Mouse (Mus musculus) midbrain, embryonic 11.5 days (tissue): ENCODE data around the gene Nphp1. TPM values are rescaled to one million over a fixed set of nuclear protein-coding genes. Genes with fewer than 3 reads are reported as not detected.
A peak's percentile ranks its signal among the peaks of the same experiment; 100 is the strongest.

Experiments
- ATAC-seq: fragments of 200-750 bp; cut with Nextera tagmentation; 2 replicates; pipeline ENCODE4 v1.8.0; 2017; ENCODE audit warnings: moderate TSS enrichment, moderate library complexity; ENCODE audit not compliant: low FRiP score
- DNase-seq: peaks from one replicate; pipeline ENCODE4 v3.0.0; 2015; ENCODE audit warnings: low spot score; ENCODE audit errors: missing footprints
- H3K27ac ChIP-seq: fragments of 300-500 bp; sonication (generic); 2 replicates; pipeline ENCODE4 v1.5.1; 2014; ENCODE audit warnings: low read depth, low read length
- H3K27me3 ChIP-seq: fragments of 300-500 bp; sonication (generic); 2 replicates; pipeline ENCODE4 v1.6.1; 2014; ENCODE audit warnings: mild to moderate bottlenecking, low read length, moderate library complexity, mixed read lengths; ENCODE audit not compliant: control insufficient read depth, insufficient read depth
- H3K36me3 ChIP-seq: fragments of 300-500 bp; sonication (generic); 2 replicates; pipeline ENCODE4 v1.6.1; 2014; ENCODE audit warnings: mild to moderate bottlenecking, low read length, moderate library complexity, mixed read lengths; ENCODE audit not compliant: control insufficient read depth, insufficient read depth
- H3K4me1 ChIP-seq: fragments of 300-500 bp; sonication (generic); 2 replicates; pipeline ENCODE4 v1.6.1; 2014; ENCODE audit warnings: low read length; ENCODE audit not compliant: control insufficient read depth, insufficient read depth
- H3K4me2 ChIP-seq: fragments of 300-500 bp; sonication (generic); 2 replicates; pipeline ENCODE4 v1.6.1; 2014; ENCODE audit warnings: mild to moderate bottlenecking, moderate library complexity
- H3K4me3 ChIP-seq: fragments of 300-500 bp; sonication (generic); 2 replicates; pipeline ENCODE4 v1.5.1; 2014; ENCODE audit warnings: low read depth, low read length
- H3K9ac ChIP-seq: fragments of 300-500 bp; sonication (generic); 2 replicates; pipeline ENCODE4 v1.6.1; 2014; ENCODE audit warnings: low read length
- H3K9me3 ChIP-seq: fragments of 300-500 bp; sonication (generic); 2 replicates; pipeline ENCODE4 v1.6.1; 2016; ENCODE audit warnings: low read length; ENCODE audit not compliant: control insufficient read depth
- WGBS: fragments of 180-500 bp; shearing (Covaris S2); extraction: QIAGEN DNeasy Blood & Tissue Kit; methylation state at CpG from one replicate; pipeline ENCODE4 v1.1.7; 2014; 5-methylcytosine and 5-hydroxymethylcytosine counted together
- polyA plus RNA-seq: library from polyadenylated mRNA; unstranded; fragments of >200 nt; fragmentation: Nextera tagmentation; extraction: Ambion mirVana; gene quantifications from 2 replicates; pipeline ENCODE4 v1.2.1, GENCODE M21; 2014

Nphp1 gene
- polyA plus RNA-seq, 1 experiment from 2014 or later, result 36.5 TPM

DNA sequence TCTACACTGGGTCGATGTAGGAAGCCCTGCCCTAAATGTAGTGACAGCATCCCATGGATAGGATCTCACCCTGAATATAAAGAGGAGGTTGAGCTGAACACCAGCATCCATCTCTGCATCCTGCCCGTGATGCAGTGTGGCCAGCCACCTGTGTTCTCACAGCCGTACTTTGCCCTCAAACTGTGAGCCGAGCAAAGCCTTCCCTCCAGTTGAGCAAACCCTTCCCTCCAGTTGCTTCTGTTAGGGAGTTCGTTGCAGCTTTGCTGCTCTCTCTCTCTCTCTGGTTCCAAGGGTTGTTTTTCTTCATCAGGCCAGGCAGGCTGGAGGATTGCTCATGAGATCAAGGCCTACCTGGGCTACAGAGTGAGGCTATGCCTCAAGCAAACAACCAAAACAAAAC lies 53.8 kb downstream of the Nphp1 start:
- H3K9me3 ChIP-seq, result no peaks in the 10 kb centered on the region
- DNase-seq (no peak), ATAC-seq (no peak)
- no peak overlapping the region for H3K27ac ChIP-seq
- no peaks in the 10 kb centered on the region for H3K36me3 ChIP-seq
- H3K27me3 ChIP-seq, result no peaks in the 10 kb centered on the region; the same call in 1 of the 2 replicates
- no peaks in the 10 kb centered on the region for H3K4me1 ChIP-seq
- WGBS, result 74% methylated on average over 5 of the region's 5 CpGs
- no peak overlapping the region for H3K4me2 ChIP-seq
- H3K9ac ChIP-seq, result no peak overlapping the region
- H3K4me3 ChIP-seq, result no peak overlapping the region

DNA sequence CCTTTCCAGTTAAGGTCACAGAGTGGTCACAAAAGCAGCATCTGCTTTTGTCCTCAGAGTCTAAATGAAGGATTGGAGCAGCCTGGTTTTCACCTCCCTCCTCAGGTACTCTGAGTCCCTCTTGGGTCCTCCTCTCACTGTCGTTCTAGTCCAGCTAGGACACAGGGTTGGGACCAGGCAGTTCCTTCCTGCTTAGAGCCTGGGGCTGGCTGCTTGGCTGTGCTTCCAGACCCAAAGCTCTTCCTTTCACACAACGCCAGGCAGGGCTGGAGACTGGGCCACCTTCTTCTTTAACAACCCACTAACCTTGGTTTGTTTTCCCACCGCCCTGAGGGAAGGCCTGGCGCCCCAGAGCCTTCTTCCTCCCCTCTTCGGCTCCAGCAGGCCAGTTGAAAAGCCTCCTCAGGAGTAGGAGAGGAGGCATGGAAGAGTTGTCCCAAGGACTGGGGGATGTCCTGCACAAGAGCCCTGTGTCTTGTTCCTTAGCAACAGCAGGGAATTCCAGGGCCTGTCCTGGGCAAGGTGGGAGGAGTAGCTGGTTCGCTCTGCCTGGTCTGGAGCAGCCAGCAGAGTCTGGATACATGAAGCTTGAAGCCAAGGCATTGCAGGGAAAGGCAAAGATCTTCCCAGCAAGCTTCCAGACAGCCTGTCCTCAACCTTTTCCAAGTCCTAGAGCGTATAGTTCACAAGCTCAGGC lies 58.2 kb downstream of the Nphp1 start:
- Histone ChIP-seq H3K36me3 (no peaks in the 10 kb centered on the region), H3K4me1 (no peaks in the 10 kb centered on the region), H3K27me3 (no peaks in the 10 kb centered on the region; the same call in 1 of the 2 replicates), H3K4me3 (no peak overlapping the region), H3K4me2 (no peak overlapping the region), H3K9me3 (no peaks in the 10 kb centered on the region), H3K27ac (no peak overlapping the region), H3K9ac (no peak overlapping the region)
- no peak for DNase-seq
- WGBS, result 33% methylated on average over 7 of the region's 7 CpGs
- no peak for ATAC-seq

DNA sequence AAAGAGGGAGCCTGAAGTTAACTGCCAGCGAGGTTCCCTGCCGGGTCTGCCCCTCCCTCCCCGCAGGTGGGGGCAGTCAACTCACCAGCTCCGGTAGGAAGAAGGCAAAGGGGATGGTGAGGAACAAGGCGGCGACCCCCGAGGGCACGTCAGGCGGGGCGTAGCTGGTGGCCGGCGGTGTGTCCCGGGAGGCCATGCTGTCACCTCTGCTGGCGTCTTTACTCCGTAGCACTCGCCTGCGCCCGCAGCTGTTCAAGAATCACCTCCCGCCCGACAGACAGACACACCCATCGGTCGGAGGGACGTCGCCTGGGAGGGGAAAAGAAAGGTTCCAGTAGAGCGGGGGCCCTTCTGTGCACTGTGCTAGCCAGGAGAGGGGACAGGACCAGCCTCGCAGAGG lies 59.0 kb downstream of the Nphp1 start, which contains the start of gene Mall:
Mall (minus strand) TSS at position 262 of the 400 bp plus-strand sequence.
- ATAC-seq (no peak), DNase-seq (no peak)
- H3K36me3 ChIP-seq, result no peaks in the 10 kb centered on the region
- no peak within 1 kb of the TSS for H3K4me3 ChIP-seq
- H3K4me1 ChIP-seq, result no peaks in the 10 kb centered on the region
- no peaks in the 10 kb centered on the region for H3K9me3 ChIP-seq
- H3K4me2 ChIP-seq, result peak within 1 kb of the TSS; percentile 30; the same call in 1 of the 2 replicates
- H3K27ac ChIP-seq, result no peak within 1 kb of the TSS
- no peak within 1 kb of the TSS for H3K9ac ChIP-seq
- H3K27me3 ChIP-seq, result no peaks in the 10 kb centered on the region; the same call in 1 of the 2 replicates
- WGBS, result 1% methylated on average over 26 of the region's 26 CpGs

DNA sequence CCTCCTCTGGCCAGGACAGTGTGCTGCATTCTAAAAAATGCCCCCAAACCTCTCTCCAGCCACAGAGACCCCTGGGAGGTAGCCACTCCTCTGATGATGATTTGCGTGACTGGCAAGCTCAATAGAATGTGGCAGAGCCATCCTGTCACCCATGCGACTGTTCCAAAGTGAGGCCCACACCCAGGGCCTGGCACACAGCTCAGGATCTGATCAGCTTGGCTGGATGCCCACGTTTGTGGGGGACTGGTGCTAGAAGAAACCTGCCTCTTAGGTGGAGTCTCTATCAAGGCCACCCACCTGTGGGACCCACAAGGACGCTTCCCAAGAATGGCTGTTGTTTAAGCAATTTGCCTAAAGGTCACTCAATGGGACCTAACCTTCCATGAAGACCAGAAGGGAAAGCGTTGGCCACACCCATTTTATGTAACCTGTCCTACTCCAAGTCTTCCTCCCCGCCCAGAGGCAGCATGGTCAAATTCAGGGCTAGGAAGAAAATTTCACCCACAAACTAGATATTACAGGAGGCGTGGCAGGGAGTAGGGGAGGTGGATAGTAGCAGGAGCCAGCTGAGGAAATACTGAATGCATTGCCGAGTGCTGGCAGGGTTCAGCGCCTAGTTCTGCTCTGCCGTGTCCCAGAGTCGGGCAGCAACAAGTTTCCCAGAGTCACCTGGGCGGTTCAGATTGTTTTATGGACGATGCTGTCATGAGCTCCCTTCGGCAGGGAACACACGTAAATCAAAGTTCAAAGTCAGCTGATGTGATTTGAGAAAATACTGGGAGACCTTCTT lies 59.8 kb downstream of the Nphp1 start:
- Histone ChIP-seq H3K4me2 (no peak overlapping the region), H3K36me3 (no peaks in the 10 kb centered on the region), H3K9ac (no peak overlapping the region), H3K27me3 (no peaks in the 10 kb centered on the region; the same call in 1 of the 2 replicates), H3K27ac (no peak overlapping the region), H3K4me1 (no peaks in the 10 kb centered on the region), H3K4me3 (no peak overlapping the region), H3K9me3 (no peaks in the 10 kb centered on the region)
- 43% methylated on average over 15 of the region's 15 CpGs for WGBS
- no peak for ATAC-seq
- no peak for DNase-seq

DNA sequence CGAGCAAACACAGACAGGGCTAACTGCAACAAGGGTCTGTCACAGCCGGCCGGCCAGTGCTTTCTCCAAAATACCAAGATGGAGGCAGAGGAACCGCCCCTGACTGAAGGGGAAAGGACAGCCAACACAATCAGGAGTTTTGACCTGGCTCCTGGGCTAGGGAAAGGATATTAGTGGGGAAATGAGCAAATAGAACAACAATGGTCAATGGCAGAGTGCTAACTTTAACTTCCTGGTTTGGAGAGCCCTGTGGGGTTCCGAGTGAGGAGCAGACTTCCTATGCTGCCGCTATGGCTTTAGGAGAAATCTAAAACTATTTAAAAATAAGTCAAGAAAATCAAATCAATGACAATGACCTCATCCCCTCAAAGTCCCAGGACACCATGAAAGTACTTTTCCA lies 60.6 kb downstream of the Nphp1 start:
- H3K9ac ChIP-seq, result no peak overlapping the region
- no peaks in the 10 kb centered on the region for H3K4me1 ChIP-seq
- no peaks in the 10 kb centered on the region for H3K36me3 ChIP-seq
- ATAC-seq (no peak), DNase-seq (no peak)
- no peak overlapping the region for H3K4me2 ChIP-seq
- WGBS, result 72% methylated on average over 6 of the region's 6 CpGs
- no peak overlapping the region for H3K27ac ChIP-seq
- H3K27me3 ChIP-seq, result no peaks in the 10 kb centered on the region; the same call in 1 of the 2 replicates
- H3K9me3 ChIP-seq, result no peaks in the 10 kb centered on the region
- no peak overlapping the region for H3K4me3 ChIP-seq

DNA sequence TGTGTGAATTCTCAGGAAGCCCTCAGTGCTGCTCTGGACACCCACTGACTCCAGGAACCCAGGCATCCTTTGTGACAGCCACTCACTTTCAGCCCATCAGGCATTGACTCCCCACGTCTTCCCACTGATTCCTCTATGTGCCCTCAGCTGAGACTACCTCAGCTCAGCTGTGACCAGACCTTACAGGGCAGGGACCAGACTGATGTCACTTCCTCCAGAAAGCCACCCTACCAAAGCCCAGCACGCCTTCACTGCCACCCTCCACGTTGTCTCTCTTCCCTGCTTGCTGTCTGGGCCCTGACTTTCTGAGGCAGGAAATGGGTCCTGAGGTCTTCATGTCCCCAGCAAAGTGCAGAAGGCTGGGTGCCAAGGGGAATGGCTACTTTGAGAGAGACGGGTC lies 65.5 kb downstream of the Nphp1 start:
- no peak for ATAC-seq
- Histone ChIP-seq H3K4me3 (no peak overlapping the region), H3K9ac (no peak overlapping the region), H3K27me3 (no peaks in the 10 kb centered on the region), H3K36me3 (no peaks in the 10 kb centered on the region), H3K27ac (no peak overlapping the region), H3K4me1 (no peaks in the 10 kb centered on the region), H3K4me2 (no peak overlapping the region), H3K9me3 (no peaks in the 10 kb centered on the region)
- DNase-seq, result no peak
- WGBS, result 77% methylated on average over 4 of the region's 4 CpGs

DNA sequence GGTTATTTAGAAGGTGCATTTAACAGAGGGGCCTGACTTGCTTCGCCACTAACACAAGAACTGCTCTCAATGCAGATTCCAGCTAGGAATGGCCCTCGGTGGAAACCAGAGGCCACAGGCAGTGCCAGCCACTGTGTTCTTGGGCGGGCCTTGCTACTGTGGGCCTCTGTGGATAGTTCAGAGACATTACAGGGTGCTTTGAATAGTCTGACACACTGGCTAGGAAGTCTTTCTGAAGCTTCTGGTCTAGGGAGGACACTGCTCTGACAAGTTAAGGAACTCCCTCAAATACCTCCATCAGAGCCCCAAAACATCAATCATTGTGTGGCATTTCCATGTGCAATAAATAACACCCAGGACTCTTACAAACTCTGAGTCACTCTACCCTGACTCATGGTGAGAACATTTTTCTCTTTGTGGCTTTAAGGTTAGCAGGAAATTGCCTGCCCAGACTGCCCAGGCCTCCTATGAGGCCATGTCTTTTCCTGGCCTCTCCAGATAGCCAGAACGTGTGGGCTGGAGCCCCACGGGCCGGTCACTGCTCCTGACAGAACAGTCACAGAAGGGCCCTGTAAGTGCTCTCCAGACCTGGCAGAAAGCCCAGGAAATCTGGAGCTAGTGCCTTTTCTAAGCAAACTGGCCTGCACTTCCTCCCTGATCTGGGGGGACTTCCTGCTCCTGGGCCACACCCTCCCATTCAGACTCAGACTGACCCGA lies 66.4 kb downstream of the Nphp1 start:
- H3K4me2 ChIP-seq, result no peak overlapping the region
- H3K9me3 ChIP-seq, result no peaks in the 10 kb centered on the region
- no peaks in the 10 kb centered on the region for H3K27me3 ChIP-seq
- WGBS, result 75% methylated on average over 7 of the region's 7 CpGs
- H3K36me3 ChIP-seq, result no peaks in the 10 kb centered on the region
- no peak for DNase-seq
- H3K27ac ChIP-seq, result no peak overlapping the region
- H3K9ac ChIP-seq, result no peak overlapping the region
- no peak for ATAC-seq
- no peak overlapping the region for H3K4me3 ChIP-seq
- no peaks in the 10 kb centered on the region for H3K4me1 ChIP-seq

DNA sequence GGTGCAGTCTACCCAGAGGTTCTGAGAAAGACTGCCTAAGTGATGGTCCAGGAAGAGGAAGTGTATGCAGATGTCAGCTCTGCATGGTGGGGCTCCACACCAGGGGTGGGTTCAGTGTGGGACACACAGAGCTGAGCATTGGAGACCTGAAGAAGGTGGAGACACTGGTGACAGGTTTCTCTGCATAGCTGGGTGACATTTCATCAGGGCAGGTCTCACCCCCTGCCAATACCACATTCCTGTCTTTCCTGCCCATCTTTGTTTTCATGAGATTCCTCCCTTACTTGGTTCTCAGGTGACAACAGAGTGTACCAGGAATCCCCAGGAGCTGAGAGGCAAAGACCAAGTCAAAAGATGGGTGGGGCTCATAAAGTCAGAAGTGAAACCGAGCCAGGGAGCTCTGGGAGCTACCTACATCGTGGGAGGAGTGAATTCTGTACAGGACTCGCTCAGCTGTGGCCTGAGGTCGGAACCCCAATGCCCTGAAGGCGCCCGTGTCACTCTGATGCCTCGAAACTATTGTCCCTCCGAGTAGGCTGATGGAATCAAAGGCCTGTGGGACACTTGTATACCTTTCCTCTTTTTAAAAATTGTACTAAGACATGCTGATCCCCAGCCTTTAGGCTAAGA lies 69.7 kb downstream of the Nphp1 start:
- no peak overlapping the region for H3K4me3 ChIP-seq
- no peak overlapping the region for H3K27ac ChIP-seq
- H3K27me3 ChIP-seq, result no peaks in the 10 kb centered on the region
- H3K9me3 ChIP-seq, result no peaks in the 10 kb centered on the region
- DNase-seq, result no peak
- H3K36me3 ChIP-seq, result no peaks in the 10 kb centered on the region
- no peak overlapping the region for H3K4me2 ChIP-seq
- whole genome bisulfite sequencing, result 76% methylated on average over 8 of the region's 8 CpGs
- H3K4me1 ChIP-seq, result no peaks in the 10 kb centered on the region
- ATAC-seq, result no peak
- no peak overlapping the region for H3K9ac ChIP-seq
